Mouse (Mus musculus): ENCODE data around the gene Aldh8a1.
A peak's percentile ranks its signal among the peaks of the same experiment; 100 is the strongest.

The Aldh8a1 gene

DNA sequence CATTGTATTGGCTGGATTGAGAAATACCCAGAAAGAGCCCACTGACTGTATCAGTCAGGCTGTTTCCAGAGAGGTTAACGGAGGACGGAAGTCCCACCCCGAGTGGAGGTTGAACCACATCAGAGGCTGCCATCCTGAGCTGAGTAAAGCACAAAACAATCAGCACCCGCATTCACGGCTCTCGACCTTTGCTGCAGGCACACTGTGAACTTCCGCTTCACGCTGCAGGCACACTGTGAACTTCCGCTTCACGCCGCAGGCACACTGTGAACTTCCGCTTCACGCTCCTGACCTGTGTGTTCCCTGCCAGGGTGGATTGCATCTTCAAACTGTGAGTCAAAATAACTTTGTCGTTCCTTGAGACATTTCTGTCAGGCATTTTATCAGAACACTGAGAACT lies 42.1 kb downstream of the Aldh8a1 start:
- DNase-seq (ENCODE audit: low read depth, low spot score), result peak; percentile 83

DNA sequence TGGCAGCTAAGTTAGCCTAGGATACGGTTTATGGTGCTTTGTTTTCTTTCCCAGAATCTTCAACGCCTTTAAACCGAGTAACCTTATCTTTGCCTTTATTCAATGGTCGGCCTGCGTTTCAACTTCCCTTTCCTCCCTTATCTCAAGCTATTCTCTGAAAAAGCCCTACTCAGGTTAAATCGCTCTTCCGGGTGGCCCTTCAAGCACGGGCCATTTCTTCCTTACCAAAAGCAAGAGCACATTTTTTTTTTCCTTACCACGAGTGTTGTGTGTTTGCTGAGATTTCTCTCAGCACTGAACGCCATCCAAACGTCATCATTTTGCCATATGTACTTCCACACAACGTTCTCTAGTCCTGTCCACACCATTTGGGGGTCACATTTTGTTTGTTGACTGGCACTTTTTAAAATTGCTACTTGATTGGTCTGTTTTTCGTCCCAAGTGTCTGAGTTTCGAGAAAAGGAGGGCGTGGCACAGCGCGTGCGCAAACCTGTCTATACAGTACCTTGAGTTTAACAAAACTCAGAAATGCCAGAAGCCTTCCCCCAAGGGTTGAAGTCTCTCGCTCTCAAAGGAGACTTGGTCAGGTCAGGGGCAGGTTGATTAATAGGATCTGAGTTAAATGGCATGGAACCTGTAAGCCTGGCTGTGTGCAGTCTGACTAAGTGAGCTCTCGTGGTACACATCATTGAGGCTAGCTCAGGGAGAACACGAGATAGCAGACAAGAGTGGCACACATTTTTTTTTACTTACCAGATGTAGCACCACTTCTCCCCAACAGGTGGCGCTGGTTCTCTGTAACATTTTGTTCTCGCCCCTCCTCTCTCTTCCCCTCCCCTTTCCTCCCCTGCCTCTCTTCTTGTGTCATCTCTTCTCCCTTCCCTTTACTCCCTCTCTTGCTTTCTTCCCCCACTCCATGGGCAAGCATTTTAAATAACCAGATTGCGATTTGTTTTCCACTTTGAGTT lies 43.6 kb downstream of the Aldh8a1 start:
- peak; percentile 55 for DNase-seq (ENCODE audit: low read depth, low spot score)

GRCm38 (mm10) chr10:21426515-21426914 lies 49.4 kb downstream of the Aldh8a1 start:
- no peak for DNase-seq (ENCODE audit: low read depth, low spot score)

GRCm38 (mm10) chr10:21427996-21428395 lies 50.9 kb downstream of the Aldh8a1 start:
- DNase-seq (ENCODE audit: low read depth, low spot score), result no peak

- no peak for DNase-seq (ENCODE audit: low read depth, low spot score)
These were observed 62.2 kb downstream of the Aldh8a1 start for GRCm38 (mm10) chr10:21439268-21439667.

DNA sequence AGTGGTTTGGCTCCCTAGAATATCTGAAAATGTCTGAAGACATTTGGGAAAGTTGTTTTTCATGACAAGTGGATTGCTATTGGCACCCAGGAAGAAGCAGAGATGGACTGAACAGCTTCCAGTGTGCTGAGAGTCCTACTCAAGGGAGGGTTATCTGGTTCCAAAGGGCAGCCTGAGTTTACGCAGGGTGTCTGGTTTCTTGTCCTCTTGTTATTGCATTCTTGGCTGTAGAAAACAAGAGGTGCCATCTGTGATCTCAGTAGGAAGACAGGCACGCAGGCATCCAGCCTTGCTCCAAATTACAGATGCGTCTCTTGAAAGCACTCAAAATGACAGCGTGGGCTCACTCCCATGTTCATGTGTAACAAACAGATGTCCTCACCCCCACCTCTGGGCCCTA lies 63.9 kb downstream of the Aldh8a1 start:
- no peak for DNase-seq (ENCODE audit: low read depth, low spot score)

DNA sequence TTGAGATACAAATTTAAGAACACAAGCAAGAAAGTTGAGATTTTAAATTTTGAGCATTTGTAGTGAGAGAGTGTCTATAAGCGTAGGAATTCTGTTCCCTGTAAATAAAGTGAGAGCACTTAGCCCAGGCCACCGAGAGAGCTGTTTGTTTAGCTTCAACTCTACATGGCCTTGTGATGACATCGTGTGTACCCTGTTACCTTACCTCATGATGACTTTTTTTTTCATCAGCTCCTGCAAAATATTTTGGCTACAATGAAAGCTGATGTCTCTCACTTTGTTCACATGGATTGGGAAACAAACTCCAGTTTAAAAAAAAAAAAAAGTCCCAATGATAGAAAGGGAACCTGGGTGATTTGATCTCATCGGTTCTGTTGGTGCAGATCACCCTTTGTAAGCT lies 64.6 kb downstream of the Aldh8a1 start:
- no peak for DNase-seq (ENCODE audit: low read depth, low spot score)

DNA sequence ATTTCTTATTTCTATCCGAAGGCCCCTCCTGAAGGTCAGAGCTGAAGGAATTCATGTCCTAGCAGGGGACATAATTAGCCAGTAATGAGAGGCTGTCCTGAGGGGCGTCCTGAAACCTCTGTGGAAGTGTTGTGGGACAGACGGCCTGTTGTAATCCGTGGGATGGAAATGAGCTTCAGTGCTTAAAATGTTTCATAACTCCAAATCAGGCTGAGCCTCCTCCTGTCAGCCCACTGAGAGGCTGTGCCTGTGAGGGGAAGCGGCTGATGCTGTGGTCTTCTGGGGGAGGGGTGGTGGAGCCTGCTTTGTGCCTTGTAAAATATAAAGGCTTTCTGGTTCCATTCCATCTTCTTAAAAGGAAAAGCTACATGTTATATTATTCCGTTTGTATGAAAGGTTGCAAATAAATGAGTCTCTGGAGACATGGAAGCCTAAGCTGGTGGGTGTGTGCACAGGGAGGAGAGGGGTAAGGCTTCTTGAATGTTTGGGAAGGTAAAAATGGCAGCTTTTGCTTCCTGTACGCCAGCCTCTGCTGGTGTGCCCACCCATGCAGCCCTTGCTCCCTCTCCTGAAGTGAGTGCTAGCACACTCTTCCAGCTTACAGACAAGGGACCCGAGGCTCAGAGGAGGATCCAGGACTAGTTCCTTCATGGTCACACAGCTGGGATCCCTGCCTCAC lies 66.7 kb downstream of the Aldh8a1 start:
- no peak for DNase-seq (ENCODE audit: low read depth, low spot score)

GRCm38 (mm10) chr10:21444410-21444809 lies 67.3 kb downstream of the Aldh8a1 start:
- no peak for DNase-seq (ENCODE audit: low read depth, low spot score)

Data from CD4-positive helper T cell, adult 2 months (primary cell).